ENCODE assay signal across 18 mouse cellular contexts in the genomic region with DNA sequence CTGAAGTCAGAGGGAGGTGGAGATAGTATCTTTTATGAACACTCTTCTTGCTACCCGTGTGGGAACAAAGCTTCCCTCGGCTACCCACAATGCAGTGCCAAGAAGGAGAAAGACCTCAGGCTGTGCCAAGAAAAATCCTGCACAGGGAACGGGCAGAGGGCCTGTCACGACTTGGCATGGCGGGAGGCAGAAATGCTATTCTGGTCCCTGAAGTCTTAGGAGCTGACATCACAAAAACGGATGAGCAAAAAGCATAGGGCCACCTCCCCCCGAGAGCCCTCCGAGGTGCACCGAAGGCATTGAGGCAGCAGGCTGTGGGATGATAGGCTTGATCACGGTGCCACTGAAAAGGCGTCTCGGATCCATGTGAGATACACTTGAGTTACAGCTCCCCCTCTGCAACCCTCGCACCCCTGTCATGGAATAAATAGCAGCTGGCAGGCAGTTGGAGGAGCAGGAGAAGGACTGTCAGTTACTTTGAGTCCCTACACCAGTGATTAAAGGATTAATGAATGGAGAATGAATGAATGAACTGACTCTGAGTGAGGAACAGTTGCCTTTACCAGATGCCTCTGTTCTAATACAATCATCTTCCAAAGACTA. TPM values are rescaled to one million over a fixed set of nuclear protein-coding genes. Genes with fewer than 3 reads are reported as not detected.
A peak's percentile ranks its signal among the peaks of the same experiment; 100 is the strongest.
DNase-seq lines count a peak whose midpoint lies in the region; ATAC-seq lines count a peak whose summit lies in the region.
"Had no signal": no experiment of that assay in that cellular context is flagged by ENCODE, and none has a peak within 500 bp of the region (broad histone marks: within the 10 kb centered on the region; RNA-seq: fewer than 3 reads in every experiment).

No protein-coding gene starts in this region.

- peaks cover 6% of the 10 kb centered on the region; the same call in 1 of the 2 replicates for H3K9me3 ChIP-seq in embryonic facial prominence, embryonic 14.5 days (ENCODE audit: control insufficient read depth, low read length)
- peaks cover 11% of the 10 kb centered on the region; the same call in 1 of the 2 replicates for H3K9me3 ChIP-seq in embryonic facial prominence, embryonic 10.5 days

- H3K9ac ChIP-seq in embryonic facial prominence, embryonic 14.5 days (ENCODE audit: low read depth, low read length): no peak overlapping the region
- H3K9ac ChIP-seq: liver, embryonic 14.5 days had no signal

- H3K4me1 ChIP-seq in embryonic facial prominence, embryonic 14.5 days (ENCODE audit: control insufficient read depth, insufficient read depth, low read length): peaks cover 7% of the 10 kb centered on the region; the same call in 1 of the 2 replicates
- H3K4me1 ChIP-seq in embryonic facial prominence, embryonic 10.5 days: peaks cover 11% of the 10 kb centered on the region

- H3K4me3 ChIP-seq in embryonic facial prominence, embryonic 14.5 days (ENCODE audit: low read depth, low read length): no peak overlapping the region
- no peak overlapping the region for H3K4me3 ChIP-seq in embryonic facial prominence, embryonic 10.5 days

- no peaks in the 10 kb centered on the region for H3K27me3 ChIP-seq in embryonic facial prominence, embryonic 14.5 days (replicated peaks; ENCODE audit: control insufficient read depth, insufficient read depth, low read length)
- H3K27me3 ChIP-seq in embryonic facial prominence, embryonic 10.5 days (replicated peaks; ENCODE audit: low read depth, poor library complexity, severe bottlenecking): no peaks in the 10 kb centered on the region

- no peak for ATAC-seq in embryonic facial prominence, embryonic 14.5 days (ENCODE audit: low read depth)
- ATAC-seq: inflammation-experienced regulatory T-cells, adult 6 months; midbrain, embryonic 16.5 days had no signal

- no peaks in the 10 kb centered on the region for H3K36me3 ChIP-seq in embryonic facial prominence, embryonic 14.5 days (ENCODE audit: control insufficient read depth, insufficient read depth, low read length)
- no peaks in the 10 kb centered on the region for H3K36me3 ChIP-seq in embryonic facial prominence, embryonic 10.5 days (replicated peaks)

- peak; percentile 19 for DNase-seq in embryonic facial prominence, embryonic 14.5 days (ENCODE audit: low spot score)
- DNase-seq in embryonic facial prominence, embryonic 10.5 days (ENCODE audit: low spot score): no peak
- peak; percentile 46 to 50 for DNase-seq in heart, postnatal 10 days
- no peak for DNase-seq in heart, postnatal 36 days
- peak; percentile 22 for DNase-seq in retina, postnatal 1 day
- DNase-seq in retina, embryonic 14.5 days (ENCODE audit: low spot score): no peak
- no peak for DNase-seq in kidney, adult 18-20 months
- DNase-seq: adrenal gland, postnatal 36 days; lung, postnatal 4 days; right cerebral cortex, postnatal 14 days had no signal

- intact Hi-C loops in heart, postnatal 10 days (cut with DNase I): no loop called here
- intact Hi-C loops in heart, postnatal 36 days (cut with DNase I): loop anchor here (5.0 kb wide), 1 partner anchor 36 kb away; no protein-coding TSS in a partner anchor

- H3K27ac ChIP-seq in embryonic facial prominence, embryonic 14.5 days (replicated peaks; ENCODE audit: low read depth, low read length): no peak overlapping the region
- H3K27ac ChIP-seq in embryonic facial prominence, embryonic 10.5 days (replicated peaks): no peak overlapping the region
- H3K27ac ChIP-seq: kidney, postnatal 0 days; liver, embryonic 14.5 days had no signal

- no peak overlapping the region for H3K4me2 ChIP-seq in embryonic facial prominence, embryonic 14.5 days (ENCODE audit: low read depth, low read length)

- 62% methylated on average over 13 of the region's 13 CpGs for WGBS in embryonic facial prominence, embryonic 14.5 days
- WGBS in embryonic facial prominence, embryonic 10.5 days: 86% methylated on average over 13 of the region's 13 CpGs

RNA-seq across cellular contexts. Expression of a gene that starts 48.8 kb away (rescaled TPM):
- 0.84 and 1.7 TPM in 2 replicates for polyA plus RNA-seq in embryonic facial prominence, embryonic 14.5 days (2014; fragmentation: Nextera tagmentation; extraction: Ambion mirVana)
- polyA plus RNA-seq in embryonic facial prominence, embryonic 10.5 days (2016; fragmentation: Nextera tagmentation; extraction: Ambion mirVana): not detected in 2 replicates
- total RNA-seq in heart, postnatal 10 days (2021): not detected
- total RNA-seq in heart, postnatal 36 days (2021): not detected
- total RNA-seq: adrenal gland, postnatal 36 days; granulocyte monocyte progenitor cell, adult 5-6 weeks; MEL had no signal
- polyA plus RNA-seq: heart, postnatal 0 days; inflammation-experienced regulatory T-cells, adult 6 months; kidney, postnatal 0 days; midbrain, embryonic 16.5 days; neural tube, embryonic 14.5 days had no signal

RNA-seq across cellular contexts. Expression of a gene that starts 49.5 kb away (rescaled TPM):
- 0.26 and 0.64 TPM in 2 replicates for polyA plus RNA-seq in embryonic facial prominence, embryonic 14.5 days (2014; fragmentation: Nextera tagmentation; extraction: Ambion mirVana)
- 0.16 and 0.33 TPM in 2 replicates for polyA plus RNA-seq in embryonic facial prominence, embryonic 10.5 days (2016; fragmentation: Nextera tagmentation; extraction: Ambion mirVana)
- total RNA-seq in heart, postnatal 10 days (2021): under 1 TPM; 0.86 to 0.89 TPM
- total RNA-seq in heart, postnatal 36 days (2021): 1 to 10 TPM; 1.1 to 3.9 TPM
- total RNA-seq: granulocyte monocyte progenitor cell, adult 5-6 weeks; MEL had no signal

Comparison
In these comparisons a context has a peak if more than half of its experiments do, and no peak if none do; other contexts are left out.
1. DNase-seq: peak in embryonic facial prominence, embryonic 14.5 days (single experiment), heart, postnatal 10 days (2 of 2) and retina, postnatal 1 day (single experiment); none in embryonic facial prominence, embryonic 10.5 days (single experiment), heart, postnatal 36 days (0 of 2), retina, embryonic 14.5 days (single experiment) and kidney, adult 18-20 months (single experiment).